Mouse (Mus musculus) macrophage (primary cell): ENCODE measurements around the gene Med19. TPM values are rescaled to one million over a fixed set of nuclear protein-coding genes. Genes with fewer than 3 reads are reported as not detected.
"Not testable (repeated sequence)": the region's sequence is repeated elsewhere in the genome, so short reads cannot be mapped to it uniquely, and the experiment has no call there.

Source experiments
- H3K27ac ChIP-seq: fragments of 350-480 bp; formaldehyde crosslinking; 2 replicates; pipeline ENCODE4 v1.9.0; 2021
- H3K36me3 ChIP-seq: fragments of 350-480 bp; formaldehyde crosslinking; 2 replicates; pipeline ENCODE4 v1.9.0; 2021; ENCODE audit errors: inconsistent target
- H3K4me3 ChIP-seq: fragments of 350-480 bp; formaldehyde crosslinking; 2 replicates; pipeline ENCODE4 v1.9.0; 2021; ENCODE audit errors: inconsistent target
- H3K79me2 ChIP-seq: fragments of 350-480 bp; formaldehyde crosslinking; 2 replicates; pipeline ENCODE4 v1.9.0; 2021; ENCODE audit errors: inconsistent target
- WGBS: methylation state at CpG from one replicate; pipeline ENCODE4 v1.1.7; 2026; ENCODE audit warnings: inconsistent platforms; ENCODE audit not compliant: missing documents; 5-methylcytosine and 5-hydroxymethylcytosine counted together
- polyA plus RNA-seq: library from polyadenylated mRNA; stranded (reverse); fragments of 250-400 nt; gene quantifications from 3 replicates; pipeline ENCODE4 v1.2.4, GENCODE M21; 2018; ENCODE audit warnings: inconsistent platforms

Gene Med19
- polyA plus RNA-seq, 1 experiment from 2014 or later, result 22.2 TPM

DNA sequence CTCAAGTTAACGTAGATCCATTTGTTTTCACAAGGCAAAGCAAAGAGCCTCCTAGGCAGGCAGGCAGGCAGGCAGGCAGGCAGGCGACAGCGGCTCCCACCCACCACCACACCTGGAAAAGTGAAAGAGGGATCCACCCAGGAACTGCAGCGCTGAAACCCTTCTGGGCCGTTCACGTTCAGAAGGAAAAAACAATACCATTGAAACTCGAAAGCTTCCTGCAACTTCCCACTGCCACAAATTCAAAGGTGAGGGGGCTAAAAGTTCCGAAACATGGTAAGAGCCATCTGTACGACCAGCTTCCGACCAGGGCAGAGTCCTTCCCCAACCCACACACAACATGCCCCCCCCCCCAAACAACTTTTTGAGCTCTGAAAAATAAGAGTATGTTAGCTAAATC is 28.5 kb upstream of the Med19 start:
- H3K4me3 ChIP-seq, result peak overlapping the region; percentile 74
- 5% methylated on average over 10 of the region's 10 CpGs for WGBS
- no peaks in the 10 kb centered on the region for H3K36me3 ChIP-seq
- peak overlapping the region; percentile 92 for H3K27ac ChIP-seq
- H3K79me2 ChIP-seq, result peaks cover 58% of the 10 kb centered on the region

GRCm38 (mm10) chr2:84650464-84651195 is 27.6 kb upstream of the Med19 start, which contains the start of gene Ctnnd1:
TSS of gene Ctnnd1 (minus strand) at chr2:84650765.
- H3K27ac ChIP-seq, result peak within 1 kb of the TSS; percentile 92
- H3K79me2 ChIP-seq, result peaks cover 49% of the 10 kb centered on the region
- 0% methylated on average over 13 of the region's 15 CpGs for WGBS
- no peaks in the 10 kb centered on the region for H3K36me3 ChIP-seq
- H3K4me3 ChIP-seq, result peak within 1 kb of the TSS; percentile 74

GRCm38 (mm10) chr2:84653354-84653753 is 24.8 kb upstream of the Med19 start:
- no peaks in the 10 kb centered on the region for H3K36me3 ChIP-seq
- H3K4me3 ChIP-seq, result no peak overlapping the region
- H3K79me2 ChIP-seq, result peaks cover 21% of the 10 kb centered on the region
- H3K27ac ChIP-seq, result no peak overlapping the region

GRCm38 (mm10) chr2:84655864-84656263 is 22.3 kb upstream of the Med19 start:
- Histone ChIP-seq H3K27ac (peak overlapping the region; percentile 41), H3K4me3 (no peak overlapping the region)
- WGBS, result no CpG with 5 or more reads among the region's 1 CpGs

DNA sequence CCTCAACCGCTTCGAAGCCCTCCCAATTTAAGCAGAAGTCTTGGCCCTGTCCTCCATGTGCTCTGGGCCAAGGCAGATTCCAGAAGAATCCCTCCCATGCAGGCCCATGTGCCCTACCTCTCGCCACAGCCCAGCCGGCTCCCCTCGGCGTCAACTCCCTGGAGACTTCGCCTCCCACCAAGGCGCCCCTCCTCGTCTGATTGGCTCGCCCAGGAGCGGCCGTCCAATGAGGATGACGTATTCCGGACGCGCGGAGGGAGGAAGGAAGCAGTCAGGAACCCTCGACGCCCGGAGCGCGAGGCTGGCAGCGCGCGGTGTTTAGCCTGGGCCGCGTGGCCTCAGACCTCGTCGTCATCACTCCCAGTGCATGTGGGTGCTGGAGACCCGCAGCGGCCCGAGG is 19.4 kb upstream of the Med19 start, which contains the start of gene Btbd18:
Btbd18 (plus strand) TSS at position 274 of the 400 bp plus-strand sequence.
- Histone ChIP-seq H3K36me3 (no peaks in the 10 kb centered on the region), H3K27ac (no peak within 1 kb of the TSS), H3K4me3 (no peak within 1 kb of the TSS), H3K79me2 (no peaks in the 10 kb centered on the region)
- WGBS, result 96% methylated on average over 29 of the region's 32 CpGs

More at GRCm38 (mm10) chr2:84655864-84656263, 22.3 kb upstream of the Med19 start:
- Histone ChIP-seq H3K36me3 (no peaks in the 10 kb centered on the region), H3K79me2 (no peaks in the 10 kb centered on the region)

DNA sequence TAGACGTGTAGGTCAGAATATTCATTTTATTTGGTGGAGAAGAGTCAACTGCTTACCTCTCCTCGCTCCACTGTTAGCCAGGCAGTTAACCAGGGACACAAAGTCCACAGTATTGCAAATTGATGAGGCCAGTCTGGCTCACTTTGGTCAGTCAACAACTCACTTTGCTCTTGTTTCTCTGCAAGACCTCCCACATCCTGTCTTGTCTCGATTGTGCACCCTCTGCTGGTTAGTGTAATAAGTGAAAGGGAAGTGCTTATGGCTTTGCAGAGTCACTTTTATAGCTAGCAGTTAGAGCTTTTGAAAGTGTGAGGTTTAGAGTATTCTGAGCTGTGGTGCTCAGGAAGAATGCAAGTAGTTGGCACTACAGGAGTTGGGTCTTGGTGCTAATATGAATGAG is 17.9 kb upstream of the Med19 start:
- WGBS, result 50% methylated on average over 2 of the region's 3 CpGs
- H3K4me3 ChIP-seq, result no peak overlapping the region

GRCm38 (mm10) chr2:84662866-84663265 is 15.3 kb upstream of the Med19 start:
- Histone ChIP-seq H3K27ac (no peak overlapping the region), H3K4me3 (no peak overlapping the region), H3K79me2 (no peaks in the 10 kb centered on the region), H3K36me3 (no peaks in the 10 kb centered on the region)
- WGBS, result 45% methylated on average over 2 of the region's 2 CpGs

More for the DNA sequence above, 17.9 kb upstream of the Med19 start:
- no peak overlapping the region for H3K27ac ChIP-seq
- no peaks in the 10 kb centered on the region for H3K36me3 ChIP-seq
- H3K79me2 ChIP-seq, result no peaks in the 10 kb centered on the region

DNA sequence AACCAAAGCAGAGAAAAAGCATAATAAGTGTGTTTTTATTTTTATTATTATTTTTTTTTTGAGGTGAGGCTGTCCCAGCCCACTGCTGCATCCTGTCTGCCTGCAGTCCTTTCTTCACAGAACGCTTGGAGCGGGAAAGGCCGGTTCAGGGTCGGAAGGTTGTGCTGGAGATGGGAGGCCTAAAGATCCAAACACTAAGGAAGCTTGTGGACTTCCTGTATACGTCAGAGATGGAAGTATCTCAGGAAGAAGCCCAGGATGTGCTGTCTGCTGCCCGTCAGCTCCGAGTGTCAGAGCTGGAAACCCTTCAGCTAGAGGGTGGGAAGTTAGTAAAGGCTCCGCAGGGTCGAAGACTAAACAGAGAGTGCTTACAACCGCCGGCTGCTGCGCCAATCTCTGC is 12.1 kb upstream of the Med19 start:
- H3K79me2 ChIP-seq, result peaks cover 12% of the 10 kb centered on the region
- no peak overlapping the region for H3K4me3 ChIP-seq
- 86% methylated on average over 12 of the region's 12 CpGs for WGBS
- no peaks in the 10 kb centered on the region for H3K36me3 ChIP-seq
- H3K27ac ChIP-seq, result no peak overlapping the region

GRCm38 (mm10) chr2:84669828-84670568 is 8.2 kb upstream of the Med19 start:
- 4% methylated on average over 39 of the region's 39 CpGs for WGBS
- H3K4me3 ChIP-seq, result peak overlapping the region; percentile 96
- peak overlapping the region; percentile 81 for H3K27ac ChIP-seq
- peaks cover 12% of the 10 kb centered on the region for H3K79me2 ChIP-seq
- 0 out of 2 replicates have a peak, but pooled peaks cover 13% of the 10 kb centered on the region for H3K36me3 ChIP-seq

GRCm38 (mm10) chr2:84670569-84670933 is 7.7 kb upstream of the Med19 start, which contains the start of gene Selenoh:
TSS of gene Selenoh (minus strand) at chr2:84670770.
- Histone ChIP-seq H3K4me3 (peak within 1 kb of the TSS; percentile 96), H3K27ac (peak within 1 kb of the TSS; percentile 81), H3K36me3 (0 out of 2 replicates have a peak, but pooled peaks cover 13% of the 10 kb centered on the region), H3K79me2 (peaks cover 12% of the 10 kb centered on the region)
- under 1% methylated on average over 20 of the region's 20 CpGs for WGBS

- not testable (repeated sequence) for H3K4me3 ChIP-seq, H3K27ac ChIP-seq
- WGBS, result no CpG with 5 or more reads among the region's 5 CpGs
- 0 out of 2 replicates have a peak, but pooled peaks cover 13% of the 10 kb centered on the region for H3K36me3 ChIP-seq
- H3K79me2 ChIP-seq, result peaks cover 21% of the 10 kb centered on the region
Observed at GRCm38 (mm10) chr2:84671535-84671934, 6.7 kb upstream of the Med19 start.

DNA sequence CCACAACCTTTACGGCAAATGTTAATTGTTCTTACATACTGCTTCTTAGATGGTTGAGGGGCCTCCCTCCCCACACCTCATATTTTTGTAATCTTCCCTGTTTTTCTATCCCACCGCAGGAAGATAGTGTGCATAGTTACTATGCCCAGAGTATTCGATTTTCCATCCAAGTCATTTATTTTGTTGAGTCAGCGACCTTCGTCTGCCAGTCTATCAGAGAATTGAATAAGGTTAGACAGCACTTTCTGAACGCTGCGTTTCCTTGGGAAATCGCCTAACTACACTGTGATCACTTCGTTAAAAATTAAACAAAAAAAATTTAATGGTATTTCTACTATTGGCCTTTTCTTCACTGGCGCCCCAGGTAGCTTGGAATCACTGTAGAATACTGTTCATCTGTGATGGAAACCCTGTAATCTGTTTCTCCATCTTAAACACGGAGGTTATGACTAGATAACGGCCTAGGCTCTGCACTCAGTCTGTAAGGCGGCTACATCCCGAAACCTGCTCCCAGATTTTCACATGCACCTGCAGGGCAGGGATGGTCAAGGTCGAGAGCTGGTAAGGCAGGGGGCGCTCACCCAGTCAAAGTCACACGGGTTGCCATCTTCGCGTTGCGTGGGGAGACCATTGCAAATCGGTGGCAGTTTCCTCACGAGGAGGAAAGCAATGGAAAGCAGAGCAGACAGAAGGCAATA is 783 bp upstream of the Med19 start:
- WGBS, result 13% methylated on average over 17 of the region's 22 CpGs

GRCm38 (mm10) chr2:84679016-84679415 is 814 bp downstream of the Med19 start, which contains the start of gene Tmx2:
TSS of gene Tmx2 (minus strand) at chr2:84679140.
- Histone ChIP-seq H3K79me2 (peaks cover 55% of the 10 kb centered on the region), H3K27ac (peak within 1 kb of the TSS; percentile 50), H3K36me3 (0 out of 2 replicates have a peak, but pooled peaks cover 4% of the 10 kb centered on the region), H3K4me3 (peak within 1 kb of the TSS; percentile 88)
- WGBS, result 13% methylated on average over 8 of the region's 8 CpGs

More for the DNA sequence above, 783 bp upstream of the Med19 start:
- H3K36me3 ChIP-seq, result 0 out of 2 replicates have a peak, but pooled peaks cover 12% of the 10 kb centered on the region
- peak overlapping the region; percentile 88 for H3K4me3 ChIP-seq
- peaks cover 55% of the 10 kb centered on the region for H3K79me2 ChIP-seq
- peak overlapping the region; percentile 50 for H3K27ac ChIP-seq

DNA sequence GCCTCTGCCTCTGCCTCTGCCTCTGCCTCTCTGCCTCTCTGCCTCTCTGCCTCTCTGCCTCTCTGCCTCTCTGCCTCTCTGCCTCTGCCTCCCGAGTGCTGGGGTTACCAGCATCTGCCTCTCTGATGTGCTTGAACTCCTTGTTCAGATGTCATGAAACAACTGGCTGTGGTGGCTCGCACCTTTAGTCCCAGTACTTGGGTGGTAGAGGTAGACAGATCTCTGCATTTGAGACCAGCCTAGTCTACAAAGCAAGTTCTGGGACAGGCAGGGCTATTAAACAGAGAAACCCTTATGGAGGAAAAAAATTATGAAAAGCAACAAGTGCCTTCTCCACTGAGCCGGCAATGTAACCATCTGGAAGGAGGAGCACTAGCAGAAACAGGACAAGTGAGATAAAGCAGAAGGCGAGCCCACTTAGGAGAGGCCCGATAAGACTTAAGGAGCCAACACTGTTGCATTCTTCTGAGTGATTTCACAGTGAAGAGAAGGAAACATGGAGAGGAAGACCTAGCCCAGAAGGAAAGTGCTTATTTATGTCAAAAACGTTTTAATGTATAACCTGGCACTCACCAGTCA is 4.5 kb downstream of the Med19 start:
- Histone ChIP-seq H3K36me3 (peaks cover 24% of the 10 kb centered on the region; the same call in 1 of the 2 replicates), H3K4me3 (no peak overlapping the region)
- 88% methylated on average over 6 of the region's 6 CpGs for WGBS

More for the DNA sequence above, 4.5 kb downstream of the Med19 start:
- Histone ChIP-seq H3K27ac (no peak overlapping the region), H3K79me2 (peaks cover 36% of the 10 kb centered on the region)
